Mouse (Mus musculus): ENCODE measurements around the gene Vac14.

The Vac14 gene

GRCm38 (mm10) chr8:110618391-110619207 lies at the start of gene Vac14:
TSS of gene Vac14 (plus strand) at chr8:110618585.
- DNase-seq (ENCODE audit: low read depth, low spot score): peak; percentile 92

- no peak for DNase-seq (ENCODE audit: low read depth, low spot score)
Observed at GRCm38 (mm10) chr8:110592641-110593040, 25.7 kb upstream of the Vac14 start.

GRCm38 (mm10) chr8:110594164-110594563 lies 24.2 kb upstream of the Vac14 start:
- DNase-seq (ENCODE audit: low read depth, low spot score): no peak

GRCm38 (mm10) chr8:110604556-110604955 lies 13.8 kb upstream of the Vac14 start:
- no peak for DNase-seq (ENCODE audit: low read depth, low spot score)

GRCm38 (mm10) chr8:110605401-110606015 lies 12.9 kb upstream of the Vac14 start:
- DNase-seq (ENCODE audit: low read depth, low spot score): no peak

- DNase-seq (ENCODE audit: low read depth, low spot score): no peak
Observed at GRCm38 (mm10) chr8:110615730-110616129, 2.7 kb upstream of the Vac14 start.

- no peak for DNase-seq (ENCODE audit: low read depth, low spot score)
Observed at GRCm38 (mm10) chr8:110617801-110618358, 505 bp upstream of the Vac14 start.

GRCm38 (mm10) chr8:110619208-110619574 lies 806 bp downstream of the Vac14 start:
- no peak for DNase-seq (ENCODE audit: low read depth, low spot score)

GRCm38 (mm10) chr8:110619919-110620318 lies 1.5 kb downstream of the Vac14 start:
- no peak for DNase-seq (ENCODE audit: low read depth, low spot score)

GRCm38 (mm10) chr8:110626431-110626830 lies 8.0 kb downstream of the Vac14 start:
- DNase-seq (ENCODE audit: low read depth, low spot score): peak; percentile 42

- no peak for DNase-seq (ENCODE audit: low read depth, low spot score)
Observed at GRCm38 (mm10) chr8:110629245-110630063, 11.1 kb downstream of the Vac14 start.

- no peak for DNase-seq (ENCODE audit: low read depth, low spot score)
Observed at GRCm38 (mm10) chr8:110630079-110630478, 11.7 kb downstream of the Vac14 start.

- no peak for DNase-seq (ENCODE audit: low read depth, low spot score)
Observed at GRCm38 (mm10) chr8:110630571-110631071, 12.2 kb downstream of the Vac14 start.

GRCm38 (mm10) chr8:110631201-110631600 lies 12.8 kb downstream of the Vac14 start:
- DNase-seq (ENCODE audit: low read depth, low spot score): no peak

GRCm38 (mm10) chr8:110633814-110634213 lies 15.4 kb downstream of the Vac14 start:
- DNase-seq (ENCODE audit: low read depth, low spot score): no peak

GRCm38 (mm10) chr8:110636182-110636581 lies 17.8 kb downstream of the Vac14 start:
- no peak for DNase-seq (ENCODE audit: low read depth, low spot score)

- no peak for DNase-seq (ENCODE audit: low read depth, low spot score)
Observed at GRCm38 (mm10) chr8:110642331-110642730, 23.9 kb downstream of the Vac14 start.

GRCm38 (mm10) chr8:110643177-110643576 lies 24.8 kb downstream of the Vac14 start:
- DNase-seq (ENCODE audit: low read depth, low spot score): no peak

GRCm38 (mm10) chr8:110644422-110644821 lies 26.0 kb downstream of the Vac14 start:
- DNase-seq (ENCODE audit: low read depth, low spot score): no peak

- DNase-seq (ENCODE audit: low read depth, low spot score): no peak
Observed at GRCm38 (mm10) chr8:110644901-110645300, 26.5 kb downstream of the Vac14 start.

GRCm38 (mm10) chr8:110645340-110645739 lies 27.0 kb downstream of the Vac14 start:
- DNase-seq (ENCODE audit: low read depth, low spot score): no peak

- DNase-seq (ENCODE audit: low read depth, low spot score): no peak
Observed at GRCm38 (mm10) chr8:110646064-110646463, 27.7 kb downstream of the Vac14 start.

All from brain, embryonic 18.5 days (tissue).